Mouse (Mus musculus): ENCODE results near the gene 1700024G13Rik.

The 1700024G13Rik gene

DNA sequence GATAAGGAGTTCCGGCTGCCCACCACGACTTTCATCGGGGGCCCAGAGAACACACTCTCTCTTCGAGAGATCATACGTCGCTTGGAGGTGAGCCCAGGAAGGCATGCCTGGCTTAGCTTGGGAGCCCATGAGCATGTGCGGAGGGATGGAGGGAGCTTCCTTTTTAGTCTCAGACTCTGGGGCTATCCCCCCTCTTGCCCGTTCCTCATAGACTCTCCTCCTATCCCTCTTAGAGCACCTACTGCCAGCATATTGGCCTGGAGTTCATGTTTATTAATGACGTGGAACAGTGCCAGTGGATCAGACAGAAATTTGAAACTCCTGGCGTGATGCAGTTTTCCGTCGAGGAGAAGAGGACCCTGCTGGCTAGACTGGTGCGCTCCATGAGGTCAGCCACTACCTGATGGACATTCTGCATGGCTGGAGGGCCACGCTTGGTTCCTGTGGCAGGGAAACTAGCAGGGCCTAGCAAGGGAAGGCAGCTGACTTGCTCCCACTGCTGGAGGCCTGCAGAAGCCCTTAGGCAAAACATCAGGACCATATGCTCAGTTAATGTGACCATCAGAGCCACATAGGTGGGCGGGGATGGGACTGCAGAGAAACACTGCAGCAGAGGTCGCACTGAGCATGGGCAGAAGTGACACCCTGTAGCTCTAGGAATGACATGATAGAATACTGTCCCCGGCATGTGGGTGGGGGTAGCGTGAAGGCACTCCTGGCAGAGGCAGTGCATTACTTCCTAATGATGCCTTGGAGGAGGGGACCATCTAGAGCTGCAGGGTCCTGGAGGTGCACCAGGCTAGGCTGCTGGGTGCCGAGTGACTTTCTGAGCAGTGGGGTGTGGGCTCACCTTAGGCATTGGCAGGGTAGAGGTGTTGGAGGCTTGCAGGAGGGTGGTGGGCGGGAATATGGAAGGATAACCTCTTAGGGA lies 55.4 kb downstream of the 1700024G13Rik start:
- no peak for DNase-seq

DNA sequence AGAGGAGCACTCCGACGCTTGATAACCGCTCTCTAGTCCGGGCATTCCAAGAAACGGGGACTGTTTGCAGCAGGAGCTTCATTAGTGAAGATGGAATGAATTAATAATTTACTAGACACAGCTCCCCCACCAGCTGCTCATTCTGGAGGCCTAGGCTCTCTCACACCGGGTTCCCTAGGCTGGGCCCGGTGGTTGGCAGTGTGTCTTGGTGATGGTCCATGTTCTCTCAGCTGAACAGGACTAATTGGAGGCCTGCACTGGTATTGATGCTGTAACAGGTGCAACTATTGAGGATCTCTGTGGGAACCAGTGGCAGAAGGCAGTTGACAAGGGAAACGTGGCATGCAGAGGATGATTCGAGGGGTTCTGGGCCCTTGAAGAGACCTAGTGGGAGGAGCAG lies 60.8 kb downstream of the 1700024G13Rik start:
- no peak for DNase-seq
